Mouse (Mus musculus) embryonic facial prominence, embryonic 12.5 days (tissue): ENCODE data around the gene Wwtr1. TPM values are rescaled to one million over a fixed set of nuclear protein-coding genes. Genes with fewer than 3 reads are reported as not detected.

Experiments used
- ATAC-seq: fragments of 200-750 bp; cut with Nextera tagmentation; 2 replicates; pipeline ENCODE4 v1.8.0; 2017; ENCODE audit not compliant: insufficient number of reproducible peaks, insufficient read depth, low FRiP score, low TSS enrichment
- H3K27ac ChIP-seq: fragments of 300-500 bp; sonication (generic); 2 replicates; pipeline ENCODE4 v1.5.1; 2016; ENCODE audit warnings: mild to moderate bottlenecking
- H3K27me3 ChIP-seq: fragments of 300-500 bp; sonication (generic); 2 replicates; pipeline ENCODE4 v1.6.1; 2016; ENCODE audit warnings: mild to moderate bottlenecking, moderate library complexity
- H3K36me3 ChIP-seq: fragments of 300-500 bp; sonication (generic); 2 replicates; pipeline ENCODE4 v1.6.1; 2016; ENCODE audit warnings: mild to moderate bottlenecking
- H3K4me1 ChIP-seq: fragments of 300-500 bp; sonication (generic); 2 replicates; pipeline ENCODE4 v1.6.1; 2016
- H3K4me2 ChIP-seq: fragments of 300-500 bp; sonication (generic); replicated peaks from 2 replicates; pipeline ENCODE4 v1.6.1; 2016; ENCODE audit warnings: mild to moderate bottlenecking, moderate library complexity
- H3K4me3 ChIP-seq: fragments of 300-500 bp; sonication (generic); 2 replicates; pipeline ENCODE4 v1.5.1; 2016; ENCODE audit warnings: mild to moderate bottlenecking
- H3K9ac ChIP-seq: fragments of 300-500 bp; sonication (generic); 2 replicates; pipeline ENCODE4 v1.6.1; 2016; ENCODE audit warnings: mild to moderate bottlenecking, moderate library complexity
- H3K9me3 ChIP-seq: fragments of 300-500 bp; sonication (generic); 2 replicates; pipeline ENCODE4 v1.6.1; 2016; ENCODE audit warnings: mild to moderate bottlenecking, moderate library complexity
- WGBS: fragments of 180-500 bp; shearing (Covaris S2); methylation state at CpG from one replicate; pipeline ENCODE4 v1.1.7; 2016; 5-methylcytosine and 5-hydroxymethylcytosine counted together
- polyA plus RNA-seq: library from polyadenylated mRNA; unstranded; fragments of >200 nt; fragmentation: Nextera tagmentation; extraction: Ambion mirVana; gene quantifications from 2 replicates; pipeline ENCODE4 v1.2.1, GENCODE M21; 2016

Wwtr1 gene
- polyA plus RNA-seq, 1 experiment from 2014 or later, result 16.5 TPM

DNA sequence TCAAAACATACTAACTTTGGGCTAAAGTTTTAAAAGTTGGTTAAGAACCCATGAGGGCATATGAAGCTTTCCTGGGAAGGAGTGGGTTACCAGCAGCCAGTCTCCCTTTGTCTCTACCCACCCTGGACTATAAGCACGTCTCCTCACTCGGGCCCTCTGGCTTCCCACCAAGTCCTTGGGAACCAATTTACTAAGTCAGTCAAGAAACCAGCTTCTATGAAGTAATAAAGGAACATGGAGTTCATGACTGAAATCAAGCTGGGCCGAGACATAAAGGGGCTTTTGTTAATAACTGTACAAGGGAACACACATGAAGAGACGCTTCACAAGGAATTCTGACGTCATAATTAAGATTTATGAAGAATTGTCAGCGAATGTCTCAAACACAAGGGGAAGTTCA lies 41.3 kb downstream of the Wwtr1 start:
- no peak overlapping the region for H3K4me2 ChIP-seq
- peaks cover 15% of the 10 kb centered on the region for H3K4me1 ChIP-seq
- ATAC-seq, result no peak
- H3K4me3 ChIP-seq, result no peak overlapping the region
- no peaks in the 10 kb centered on the region for H3K27me3 ChIP-seq
- no peak overlapping the region for H3K9ac ChIP-seq
- H3K9me3 ChIP-seq, result no peaks in the 10 kb centered on the region
- H3K36me3 ChIP-seq, result no peaks in the 10 kb centered on the region
- 74% methylated on average over 6 of the region's 6 CpGs for WGBS
- H3K27ac ChIP-seq, result no peak overlapping the region

DNA sequence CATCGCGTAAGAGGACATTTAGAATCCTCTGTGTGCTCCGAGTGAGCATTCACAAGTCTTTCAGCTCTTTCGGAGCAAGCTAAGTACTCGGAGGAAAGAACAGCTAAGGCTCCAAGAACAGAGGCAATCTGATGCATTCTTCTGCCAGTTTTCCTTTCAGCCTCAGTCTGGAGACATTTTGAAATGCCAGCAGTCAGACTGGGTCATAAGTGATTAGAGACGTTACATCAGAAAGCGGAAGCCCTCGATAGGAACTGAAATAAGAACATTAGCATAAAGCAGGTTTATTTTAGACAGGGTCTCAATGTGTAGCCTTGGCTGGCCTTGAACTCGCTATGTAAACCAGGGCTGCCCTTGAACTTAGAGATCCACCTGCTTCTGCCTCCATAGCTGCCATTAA lies 41.8 kb downstream of the Wwtr1 start:
- Histone ChIP-seq H3K36me3 (no peaks in the 10 kb centered on the region), H3K4me2 (no peak overlapping the region), H3K9me3 (no peaks in the 10 kb centered on the region), H3K9ac (no peak overlapping the region), H3K27ac (no peak overlapping the region), H3K27me3 (no peaks in the 10 kb centered on the region), H3K4me1 (peaks cover 15% of the 10 kb centered on the region), H3K4me3 (no peak overlapping the region)
- WGBS, result 86% methylated on average over 9 of the region's 9 CpGs
- ATAC-seq, result no peak

DNA sequence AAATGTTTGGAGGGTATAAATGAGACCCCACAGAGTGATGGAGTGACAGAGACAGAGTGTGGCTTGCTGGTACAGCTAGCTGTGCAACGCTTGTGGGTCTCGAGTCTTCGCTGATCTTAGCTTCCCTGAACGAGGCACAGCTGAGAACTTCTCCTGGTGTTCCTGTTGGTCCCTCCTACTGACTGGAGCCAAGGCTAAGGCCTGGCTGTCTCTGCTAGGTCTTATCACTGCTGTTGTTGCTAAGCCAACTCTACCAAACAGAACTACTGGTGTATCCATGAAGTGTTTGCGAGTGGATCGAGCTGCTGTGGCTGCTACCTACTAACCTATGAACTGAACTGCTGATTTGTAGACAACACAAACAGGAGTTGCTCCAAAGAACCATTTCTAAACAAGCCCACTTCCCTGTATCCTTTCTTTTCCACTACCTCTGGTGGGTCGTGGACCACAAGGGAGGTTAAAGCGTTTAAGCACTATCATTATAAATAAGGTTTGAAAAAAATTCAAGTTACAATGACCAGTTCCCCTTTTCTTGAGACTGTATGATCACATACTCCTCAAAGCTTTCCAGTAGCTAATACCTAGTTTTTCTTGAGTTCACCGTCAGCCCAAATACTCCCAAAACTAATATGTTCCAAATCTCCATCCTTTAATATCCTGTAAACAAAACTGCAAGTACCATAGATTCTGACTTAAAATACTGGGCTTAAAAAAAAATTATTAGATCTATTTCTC lies 42.6 kb downstream of the Wwtr1 start:
- no peaks in the 10 kb centered on the region for H3K36me3 ChIP-seq
- H3K9me3 ChIP-seq, result no peaks in the 10 kb centered on the region
- no peak overlapping the region for H3K4me3 ChIP-seq
- H3K27ac ChIP-seq, result no peak overlapping the region
- H3K4me1 ChIP-seq, result peaks cover 15% of the 10 kb centered on the region
- no peaks in the 10 kb centered on the region for H3K27me3 ChIP-seq
- no peak for ATAC-seq
- no peak overlapping the region for H3K9ac ChIP-seq
- WGBS, result 91% methylated on average over 9 of the region's 9 CpGs
- H3K4me2 ChIP-seq, result no peak overlapping the region

DNA sequence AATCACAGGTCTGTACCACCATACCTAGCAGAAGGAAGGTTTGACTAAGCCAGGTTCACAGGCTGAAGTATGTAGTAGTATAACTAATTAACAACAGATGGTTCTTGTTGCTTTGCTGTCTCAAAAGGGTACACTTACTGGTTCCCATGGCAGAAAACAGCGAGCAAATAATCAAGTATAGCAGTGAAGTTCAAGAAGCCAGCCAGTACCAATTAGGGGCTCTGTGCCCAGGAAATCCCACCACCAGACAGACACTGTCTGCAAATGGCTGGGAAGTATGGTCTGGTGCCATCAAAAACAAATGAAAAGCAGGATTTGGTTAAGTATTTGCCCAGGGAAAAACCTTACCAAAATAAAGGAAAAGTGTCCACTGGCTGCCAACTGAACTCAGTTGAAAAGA lies 44.9 kb downstream of the Wwtr1 start:
- WGBS, result 23% methylated on average over 1 of the region's 1 CpGs

DNA sequence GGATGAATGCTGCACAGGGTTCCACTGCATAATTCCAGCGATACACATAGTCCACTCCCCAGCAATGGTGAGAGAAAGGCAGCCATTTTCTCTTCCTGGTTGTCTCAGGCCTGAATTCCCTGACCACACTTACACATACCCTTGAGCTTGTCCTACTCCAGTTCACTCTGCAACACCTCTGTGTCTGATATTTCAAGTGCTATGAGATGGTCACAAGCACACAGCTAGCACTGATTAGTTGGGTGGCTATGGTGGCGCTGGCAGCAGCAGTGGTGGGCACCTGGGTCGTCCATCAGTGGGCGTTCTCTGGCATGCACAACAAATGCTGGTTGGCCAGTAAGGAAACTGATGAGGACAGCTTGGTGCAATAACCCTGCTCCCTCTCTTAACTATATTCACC lies 45.5 kb downstream of the Wwtr1 start:
- no peak for ATAC-seq
- no peak overlapping the region for H3K4me2 ChIP-seq
- H3K27ac ChIP-seq, result no peak overlapping the region
- H3K27me3 ChIP-seq, result no peaks in the 10 kb centered on the region
- 89% methylated on average over 4 of the region's 4 CpGs for WGBS
- 0 out of 2 replicates have a peak, but pooled peaks cover 2% of the 10 kb centered on the region for H3K36me3 ChIP-seq
- no peak overlapping the region for H3K4me3 ChIP-seq
- no peaks in the 10 kb centered on the region for H3K9me3 ChIP-seq
- no peak overlapping the region for H3K9ac ChIP-seq
- peaks cover 6% of the 10 kb centered on the region; the same call in 1 of the 2 replicates for H3K4me1 ChIP-seq

More for the DNA sequence above, 44.9 kb downstream of the Wwtr1 start:
- 0 out of 2 replicates have a peak, but pooled peaks cover 2% of the 10 kb centered on the region for H3K36me3 ChIP-seq
- no peak overlapping the region for H3K4me2 ChIP-seq
- no peaks in the 10 kb centered on the region for H3K27me3 ChIP-seq
- peaks cover 11% of the 10 kb centered on the region for H3K4me1 ChIP-seq
- H3K9me3 ChIP-seq, result no peaks in the 10 kb centered on the region
- no peak overlapping the region for H3K4me3 ChIP-seq
- no peak overlapping the region for H3K27ac ChIP-seq
- ATAC-seq, result no peak
- H3K9ac ChIP-seq, result no peak overlapping the region

DNA sequence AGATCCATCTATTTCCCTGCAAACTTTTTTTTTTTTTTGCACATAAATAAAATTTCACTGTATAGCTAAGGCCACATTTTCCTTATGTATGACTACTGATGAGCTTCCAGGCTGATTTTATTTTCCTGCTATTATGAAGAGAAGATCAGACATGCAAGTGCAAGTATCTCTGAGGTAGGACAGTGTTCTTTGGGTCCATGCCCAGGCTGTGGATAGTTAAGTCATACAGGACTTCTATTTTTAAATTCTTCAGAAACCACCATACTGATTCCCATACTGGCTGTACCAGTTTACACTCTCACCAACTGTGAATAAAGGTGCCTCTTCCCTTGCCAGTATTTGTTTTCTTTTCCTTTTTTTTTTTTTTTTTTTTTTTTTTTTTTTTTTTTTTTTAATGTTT lies 48.6 kb downstream of the Wwtr1 start:
- no peak overlapping the region for H3K27ac ChIP-seq
- no peak overlapping the region for H3K4me2 ChIP-seq
- no peaks in the 10 kb centered on the region for H3K27me3 ChIP-seq
- no peaks in the 10 kb centered on the region for H3K9me3 ChIP-seq
- 0 out of 2 replicates have a peak, but pooled peaks cover 3% of the 10 kb centered on the region for H3K4me1 ChIP-seq
- no peak for ATAC-seq
- H3K36me3 ChIP-seq, result 0 out of 2 replicates have a peak, but pooled peaks cover 2% of the 10 kb centered on the region
- no peak overlapping the region for H3K9ac ChIP-seq
- H3K4me3 ChIP-seq, result no peak overlapping the region

DNA sequence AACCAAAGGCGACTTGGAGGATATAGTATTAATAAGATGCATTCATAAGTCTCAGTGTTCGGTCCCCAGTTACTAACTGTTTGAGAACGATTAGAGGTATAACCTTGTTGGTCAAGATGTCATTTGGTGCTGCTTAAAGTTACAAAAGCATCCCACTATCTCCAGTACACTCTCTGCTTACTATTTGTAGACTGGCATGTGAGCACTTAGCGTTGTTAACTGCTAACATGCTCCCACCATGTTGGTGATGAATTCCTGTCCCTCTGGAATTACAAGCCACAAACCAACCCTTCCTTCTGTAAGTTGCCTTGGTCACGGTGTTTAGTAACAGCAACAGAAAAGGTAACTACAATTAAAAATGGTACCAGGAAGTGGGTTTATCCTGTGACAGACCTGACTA lies 52.6 kb downstream of the Wwtr1 start:
- Histone ChIP-seq H3K4me2 (no peak overlapping the region), H3K36me3 (0 out of 2 replicates have a peak, but pooled peaks cover 2% of the 10 kb centered on the region), H3K9me3 (no peaks in the 10 kb centered on the region), H3K4me3 (no peak overlapping the region), H3K27ac (no peak overlapping the region), H3K27me3 (no peaks in the 10 kb centered on the region), H3K9ac (no peak overlapping the region), H3K4me1 (no peaks in the 10 kb centered on the region)
- no peak for ATAC-seq
- 94% methylated on average over 5 of the region's 5 CpGs for WGBS

DNA sequence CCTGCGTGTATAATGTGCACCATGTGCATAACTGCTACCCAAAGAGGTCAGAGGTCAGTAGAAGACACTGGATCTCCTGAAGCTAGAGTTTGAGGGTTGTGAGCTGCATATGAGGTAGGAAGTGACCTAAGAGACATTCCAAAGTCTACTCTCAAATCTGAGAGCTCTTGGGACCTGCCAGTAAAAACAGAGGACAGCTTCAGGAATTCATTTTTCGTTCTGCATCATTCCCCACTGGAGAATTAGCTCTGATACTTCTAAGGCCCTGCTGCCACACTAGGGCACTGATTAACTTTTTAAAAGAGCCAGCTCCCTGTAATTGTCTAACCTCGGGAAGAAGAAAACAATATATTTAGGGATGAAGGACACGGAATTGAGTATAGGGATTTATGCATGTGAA lies 53.8 kb downstream of the Wwtr1 start:
- no peak overlapping the region for H3K27ac ChIP-seq
- H3K9me3 ChIP-seq, result no peaks in the 10 kb centered on the region
- no peak overlapping the region for H3K4me3 ChIP-seq
- no peak for ATAC-seq
- H3K4me1 ChIP-seq, result no peaks in the 10 kb centered on the region
- H3K36me3 ChIP-seq, result 0 out of 2 replicates have a peak, but pooled peaks cover 2% of the 10 kb centered on the region
- WGBS, result 83% methylated on average over 4 of the region's 4 CpGs
- H3K9ac ChIP-seq, result no peak overlapping the region
- H3K4me2 ChIP-seq, result no peak overlapping the region
- H3K27me3 ChIP-seq, result no peaks in the 10 kb centered on the region

DNA sequence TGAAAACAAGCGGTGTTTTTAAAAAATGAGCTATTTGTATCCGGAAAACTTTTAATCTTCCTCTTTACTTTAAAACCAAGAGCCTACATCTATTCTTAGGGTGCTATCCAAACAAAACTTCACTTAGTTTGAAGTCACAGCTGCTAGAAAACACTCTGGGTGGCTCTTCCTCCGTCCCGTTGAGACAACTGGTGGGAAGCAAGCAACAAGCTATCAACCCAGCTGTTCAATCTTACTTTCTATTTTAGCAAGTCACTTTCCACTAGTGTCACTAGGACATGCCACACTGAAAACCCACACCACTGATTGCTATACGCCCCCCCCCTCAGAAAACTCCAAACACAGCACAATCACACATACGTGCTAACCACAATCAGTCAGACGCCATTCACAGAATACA lies 55.7 kb downstream of the Wwtr1 start:
- WGBS, result 91% methylated on average over 7 of the region's 7 CpGs
- Histone ChIP-seq H3K4me3 (no peak overlapping the region), H3K36me3 (no peaks in the 10 kb centered on the region), H3K27ac (no peak overlapping the region), H3K9me3 (no peaks in the 10 kb centered on the region), H3K4me1 (no peaks in the 10 kb centered on the region), H3K4me2 (no peak overlapping the region), H3K9ac (no peak overlapping the region), H3K27me3 (no peaks in the 10 kb centered on the region)
- ATAC-seq, result no peak

DNA sequence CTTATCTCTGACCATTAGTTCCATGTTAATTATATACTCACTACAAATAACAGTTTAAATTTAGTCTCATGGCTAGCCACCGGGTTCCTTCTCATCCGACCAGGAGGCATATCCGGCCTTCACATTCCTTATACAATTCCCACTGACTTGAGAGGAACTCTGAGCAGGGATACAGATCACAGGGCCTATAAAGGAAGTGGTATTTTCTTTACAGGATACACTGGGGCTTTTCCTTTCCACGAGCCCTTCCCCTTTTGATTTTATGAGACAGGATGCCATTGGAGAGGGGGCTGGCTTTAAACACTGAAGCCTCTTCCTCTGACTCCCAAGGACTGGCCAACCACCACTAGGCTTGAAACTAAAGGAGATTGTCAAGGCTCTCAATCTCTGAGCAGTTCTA lies 59.6 kb downstream of the Wwtr1 start:
- WGBS, result 72% methylated on average over 4 of the region's 4 CpGs
- H3K27ac ChIP-seq, result no peak overlapping the region
- H3K9me3 ChIP-seq, result no peaks in the 10 kb centered on the region
- H3K36me3 ChIP-seq, result no peaks in the 10 kb centered on the region
- no peak for ATAC-seq
- no peaks in the 10 kb centered on the region for H3K4me1 ChIP-seq
- no peaks in the 10 kb centered on the region for H3K27me3 ChIP-seq
- no peak overlapping the region for H3K4me2 ChIP-seq
- H3K9ac ChIP-seq, result no peak overlapping the region
- no peak overlapping the region for H3K4me3 ChIP-seq

DNA sequence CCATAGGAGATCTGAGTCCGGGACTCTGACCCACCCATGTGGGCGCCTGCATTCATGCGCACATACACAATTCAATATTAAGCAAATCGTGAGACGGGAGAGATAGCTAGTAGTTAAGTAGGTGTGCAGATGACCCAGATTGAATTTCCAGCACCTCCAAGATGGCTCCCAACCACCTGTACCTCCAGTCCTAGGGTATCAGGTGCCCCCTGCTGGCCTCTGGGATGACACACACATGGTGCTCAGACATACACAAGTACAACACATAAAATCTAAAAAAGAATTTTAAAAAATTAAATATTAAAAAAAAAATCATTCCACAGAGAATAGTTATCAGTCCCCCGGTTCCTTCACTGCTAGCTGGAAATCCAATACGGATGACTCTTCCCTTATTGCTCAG lies 60.7 kb downstream of the Wwtr1 start:
- ATAC-seq, result no peak
- no peak overlapping the region for H3K27ac ChIP-seq
- no peak overlapping the region for H3K4me3 ChIP-seq
- H3K36me3 ChIP-seq, result no peaks in the 10 kb centered on the region
- no peaks in the 10 kb centered on the region for H3K4me1 ChIP-seq
- no peak overlapping the region for H3K4me2 ChIP-seq
- H3K27me3 ChIP-seq, result no peaks in the 10 kb centered on the region
- no peak overlapping the region for H3K9ac ChIP-seq
- H3K9me3 ChIP-seq, result no peaks in the 10 kb centered on the region
- 97% methylated on average over 7 of the region's 7 CpGs for WGBS

DNA sequence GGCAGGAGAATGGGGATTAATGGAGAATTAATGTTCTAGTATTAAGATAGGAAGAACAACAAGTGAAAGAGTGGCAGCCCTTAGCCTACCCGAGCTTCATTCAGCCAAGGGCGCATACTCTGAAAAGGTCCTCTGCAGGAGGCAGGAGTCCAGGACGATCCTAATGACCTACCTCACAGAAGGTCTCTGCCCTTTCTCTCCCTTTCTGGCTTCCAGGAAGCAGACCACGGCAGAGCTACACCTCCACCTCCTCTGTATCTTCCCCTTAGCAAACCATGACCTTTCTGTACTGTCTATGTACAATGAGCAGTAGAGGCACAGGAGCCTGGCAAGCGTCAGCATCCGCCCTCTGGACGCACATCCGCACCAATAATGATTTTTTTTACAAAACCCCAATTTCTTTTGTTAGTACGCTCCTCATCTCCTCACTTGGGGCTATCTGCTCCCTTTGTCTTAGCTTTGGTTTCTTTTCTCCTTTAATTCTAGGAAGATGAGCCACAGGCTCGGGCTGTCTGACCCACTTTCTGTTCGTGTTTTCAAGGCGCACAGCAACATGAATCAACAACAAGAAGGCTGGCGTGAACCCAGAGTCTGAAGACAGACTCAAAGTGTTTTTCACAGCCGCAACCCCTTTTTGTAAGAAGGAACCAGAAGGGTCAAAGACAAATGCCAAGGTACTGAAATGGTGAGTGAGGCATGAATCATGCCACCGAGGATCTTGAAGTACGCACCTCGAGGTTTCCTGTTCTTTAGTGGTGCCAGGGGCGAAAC lies 63.7 kb downstream of the Wwtr1 start:
- Histone ChIP-seq H3K27ac (no peak overlapping the region), H3K4me3 (no peak overlapping the region), H3K36me3 (no peaks in the 10 kb centered on the region), H3K9ac (no peak overlapping the region), H3K9me3 (no peaks in the 10 kb centered on the region), H3K4me1 (no peaks in the 10 kb centered on the region), H3K27me3 (no peaks in the 10 kb centered on the region), H3K4me2 (no peak overlapping the region)
- ATAC-seq, result no peak
- WGBS, result 81% methylated on average over 18 of the region's 18 CpGs
